Mouse (Mus musculus) lung, postnatal 0 days (tissue): ENCODE measurements at regions not wholly inside any gene's neighbourhood (a gene's known extent, or its start where the extent isn't known, plus 50 kb on each side); places are given as distances from the start of the nearest gene placed in this dataset.

Source experiments
- CTCF ChIP-seq: IDR thresholded peaks from 2 replicates; pipeline ENCODE4 v1.5.1; 2016; ENCODE audit warnings: antibody characterized with exemption, mild to moderate bottlenecking
- EP300 ChIP-seq: IDR thresholded peaks from 2 replicates; pipeline ENCODE4 v1.6.1; 2016; ENCODE audit warnings: antibody characterized with exemption, mild to moderate bottlenecking, control low read depth

DNA sequence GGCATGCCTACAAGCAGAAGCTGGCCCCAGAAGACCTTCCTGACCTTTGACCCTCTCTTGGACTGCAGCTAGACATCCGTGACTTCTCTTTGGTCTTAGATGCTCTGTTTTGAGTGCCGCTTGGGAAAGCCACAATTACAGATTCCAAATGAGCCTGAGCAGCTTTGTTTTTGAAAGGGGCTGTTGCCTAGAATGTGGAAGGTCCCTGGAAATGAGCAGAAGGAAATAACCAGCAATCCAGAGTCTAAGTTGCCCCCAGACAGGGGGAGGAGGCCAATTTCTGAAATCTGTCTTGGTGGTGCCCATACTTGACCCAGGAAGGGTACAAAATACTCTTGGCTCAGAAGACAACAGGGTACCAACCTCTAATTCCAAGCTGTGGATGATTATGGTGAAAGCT, 253.9 kb downstream of the Nuak1 start:
- TF ChIP-seq CTCF (no peak), EP300 (no peak)
